Mouse (Mus musculus): Measurements from ENCODE around the gene Tmem135. TPM values are rescaled to one million over a fixed set of nuclear protein-coding genes. Genes with fewer than 3 reads are reported as not detected.

Tmem135 gene
- polyA plus RNA-seq, 1 experiment from 2014 or later: 57.9 TPM

- 92% methylated on average over 5 of the region's 5 CpGs for WGBS
- Histone ChIP-seq H3K4me2 (replicated peaks; ENCODE audit: low read depth) (no peak overlapping the region), H3K27me3 (replicated peaks; ENCODE audit: control insufficient read depth, insufficient read depth, low read length) (no peaks in the 10 kb centered on the region), H3K9ac (ENCODE audit: low read depth, low read length) (no peak overlapping the region), H3K4me3 (ENCODE audit: low read depth, low read length) (no peak overlapping the region), H3K9me3 (ENCODE audit: control insufficient read depth) (no peaks in the 10 kb centered on the region), H3K27ac (ENCODE audit: low read depth, low read length) (no peak overlapping the region), H3K4me1 (replicated peaks; ENCODE audit: control insufficient read depth, insufficient read depth, low read length) (peaks cover 4% of the 10 kb centered on the region; the same call in 1 of the 2 replicates), H3K36me3 (ENCODE audit: control insufficient read depth, insufficient read depth) (no peaks in the 10 kb centered on the region)
- TF ChIP-seq CTCF (IDR thresholded peaks at IDR 0.05; ENCODE audit: low read depth): no peak
- ATAC-seq: no peak
Measured at GRCm38 (mm10) chr7:89421294-89421693, 17.3 kb upstream of the Tmem135 start.

- Histone ChIP-seq H3K27ac (ENCODE audit: low read depth, low read length) (no peak overlapping the region), H3K4me3 (ENCODE audit: low read depth, low read length) (no peak overlapping the region), H3K9ac (ENCODE audit: low read depth, low read length) (no peak overlapping the region), H3K4me1 (replicated peaks; ENCODE audit: control insufficient read depth, insufficient read depth, low read length) (no peaks in the 10 kb centered on the region), H3K36me3 (ENCODE audit: control insufficient read depth, insufficient read depth) (no peaks in the 10 kb centered on the region), H3K9me3 (ENCODE audit: control insufficient read depth) (no peaks in the 10 kb centered on the region), H3K4me2 (replicated peaks; ENCODE audit: low read depth) (peak overlapping the region; percentile 27; the same call in 1 of the 2 replicates), H3K27me3 (replicated peaks; ENCODE audit: control insufficient read depth, insufficient read depth, low read length) (no peaks in the 10 kb centered on the region)
- no peak for ATAC-seq
- TF ChIP-seq CTCF (IDR thresholded peaks at IDR 0.05; ENCODE audit: low read depth): peak; percentile 72
- 55% methylated on average over 3 of the region's 3 CpGs for WGBS
Measured at GRCm38 (mm10) chr7:89418917-89419679, 15.1 kb upstream of the Tmem135 start.

- Histone ChIP-seq H3K4me3 (ENCODE audit: low read depth, low read length) (no peak overlapping the region), H3K9ac (ENCODE audit: low read depth, low read length) (no peak overlapping the region), H3K27me3 (replicated peaks; ENCODE audit: control insufficient read depth, insufficient read depth, low read length) (no peaks in the 10 kb centered on the region), H3K36me3 (ENCODE audit: control insufficient read depth, insufficient read depth) (no peaks in the 10 kb centered on the region), H3K4me2 (replicated peaks; ENCODE audit: low read depth) (peak overlapping the region; percentile 27; the same call in 1 of the 2 replicates), H3K27ac (ENCODE audit: low read depth, low read length) (no peak overlapping the region), H3K4me1 (replicated peaks; ENCODE audit: control insufficient read depth, insufficient read depth, low read length) (no peaks in the 10 kb centered on the region), H3K9me3 (ENCODE audit: control insufficient read depth) (no peaks in the 10 kb centered on the region)
- 68% methylated on average over 8 of the region's 8 CpGs for WGBS
- no peak for TF ChIP-seq CTCF (IDR thresholded peaks at IDR 0.05; ENCODE audit: low read depth)
- no peak for ATAC-seq
Measured at GRCm38 (mm10) chr7:89418127-89418653, 14.2 kb upstream of the Tmem135 start.

- no peak overlapping the region for H3K4me2 ChIP-seq (replicated peaks; ENCODE audit: low read depth)
- TF ChIP-seq CTCF (IDR thresholded peaks at IDR 0.05; ENCODE audit: low read depth): no peak
- H3K36me3 ChIP-seq (ENCODE audit: control insufficient read depth, insufficient read depth): no peaks in the 10 kb centered on the region
- WGBS: 73% methylated on average over 2 of the region's 2 CpGs
- no peak overlapping the region for H3K9ac ChIP-seq (ENCODE audit: low read depth, low read length)
- H3K9me3 ChIP-seq (ENCODE audit: control insufficient read depth): no peaks in the 10 kb centered on the region
- no peaks in the 10 kb centered on the region for H3K4me1 ChIP-seq (replicated peaks; ENCODE audit: control insufficient read depth, insufficient read depth, low read length)
- no peak for ATAC-seq
- no peak overlapping the region for H3K4me3 ChIP-seq (ENCODE audit: low read depth, low read length)
- H3K27me3 ChIP-seq (replicated peaks; ENCODE audit: control insufficient read depth, insufficient read depth, low read length): no peaks in the 10 kb centered on the region
- H3K27ac ChIP-seq (ENCODE audit: low read depth, low read length): no peak overlapping the region
Measured at GRCm38 (mm10) chr7:89417707-89418106, 13.7 kb upstream of the Tmem135 start.

- Histone ChIP-seq H3K36me3 (ENCODE audit: control insufficient read depth, insufficient read depth) (no peaks in the 10 kb centered on the region), H3K4me2 (replicated peaks; ENCODE audit: low read depth) (no peak overlapping the region), H3K4me3 (ENCODE audit: low read depth, low read length) (no peak overlapping the region), H3K4me1 (replicated peaks; ENCODE audit: control insufficient read depth, insufficient read depth, low read length) (peaks cover 6% of the 10 kb centered on the region), H3K27me3 (replicated peaks; ENCODE audit: control insufficient read depth, insufficient read depth, low read length) (no peaks in the 10 kb centered on the region), H3K27ac (ENCODE audit: low read depth, low read length) (no peak overlapping the region), H3K9ac (ENCODE audit: low read depth, low read length) (no peak overlapping the region), H3K9me3 (ENCODE audit: control insufficient read depth) (no peaks in the 10 kb centered on the region)
- TF ChIP-seq CTCF (IDR thresholded peaks at IDR 0.05; ENCODE audit: low read depth): no peak
- 62% methylated on average over 4 of the region's 4 CpGs for WGBS
- ATAC-seq: no peak
Measured at GRCm38 (mm10) chr7:89416027-89416426, 12.0 kb upstream of the Tmem135 start.

- H3K4me1 ChIP-seq (replicated peaks; ENCODE audit: control insufficient read depth, insufficient read depth, low read length): peaks cover 24% of the 10 kb centered on the region
- whole genome bisulfite sequencing: 38% methylated on average over 7 of the region's 7 CpGs
- no peak for ATAC-seq
- peak overlapping the region; percentile 70 for H3K27ac ChIP-seq (ENCODE audit: low read depth, low read length)
- no peak overlapping the region for H3K4me3 ChIP-seq (ENCODE audit: low read depth, low read length)
- H3K9ac ChIP-seq (ENCODE audit: low read depth, low read length): no peak overlapping the region
- no peaks in the 10 kb centered on the region for H3K27me3 ChIP-seq (replicated peaks; ENCODE audit: control insufficient read depth, insufficient read depth, low read length)
- H3K36me3 ChIP-seq (ENCODE audit: control insufficient read depth, insufficient read depth): peaks cover 11% of the 10 kb centered on the region; the same call in 1 of the 2 replicates
- TF ChIP-seq CTCF (IDR thresholded peaks at IDR 0.05; ENCODE audit: low read depth): no peak
- H3K4me2 ChIP-seq (replicated peaks; ENCODE audit: low read depth): peak overlapping the region; percentile 24; the same call in 1 of the 2 replicates
- H3K9me3 ChIP-seq (ENCODE audit: control insufficient read depth): no peaks in the 10 kb centered on the region
Measured at GRCm38 (mm10) chr7:89412094-89412493, 8.1 kb upstream of the Tmem135 start.

Measured in intestine, postnatal 0 days (tissue).